Mouse (Mus musculus): Measurements from ENCODE around the gene Vcl. TPM values are rescaled to one million over a fixed set of nuclear protein-coding genes. Genes with fewer than 3 reads are reported as not detected.

Vcl gene
- total RNA-seq, 2 experiments from 2014 or later, result 132 to 149 TPM

Other genes starting within 250 kb of the Vcl start
- gene Fut11, start 234.4 kb upstream of the Vcl start, total RNA-seq (2021), result 10 to 100 TPM in 1 of 2 experiments, 1 to 10 TPM in 1; 8.9 to 10.1 TPM
- gene Chchd1, start 226.4 kb upstream of the Vcl start, total RNA-seq (2021), result 100 to 1,000 TPM in 1 of 2 experiments, 10 to 100 TPM in 1; 87.4 to 104 TPM
- gene Zswim8, start 221.8 kb upstream of the Vcl start, total RNA-seq (2021), result 10 to 100 TPM; 56.1 to 63.3 TPM
- gene Ndst2, start 194.8 kb upstream of the Vcl start, total RNA-seq (2021), result 10 to 100 TPM; 13.6 to 15.4 TPM
- 10 to 100 TPM; 40.8 to 42.3 TPM for gene Camk2g, start 135.3 kb upstream of the Vcl start, total RNA-seq (2021)
- gene Plau, start 92.7 kb upstream of the Vcl start, total RNA-seq (2021), result 1 to 10 TPM; 5.7 to 6.1 TPM
- gene Ap3m1, start 123.1 kb downstream of the Vcl start, total RNA-seq (2021), result 10 to 100 TPM; 69.5 to 71.4 TPM
- gene Adk, start 123.2 kb downstream of the Vcl start, total RNA-seq (2021), result 100 to 1,000 TPM; 186 to 196 TPM

All from heart, postnatal 14 days (tissue).